Mouse (Mus musculus) heart, embryonic 13.5 days (tissue): ENCODE data around the gene Igfbpl1. TPM values are rescaled to one million over a fixed set of nuclear protein-coding genes. Genes with fewer than 3 reads are reported as not detected.

Source experiments
- ATAC-seq: fragments of 200-750 bp; cut with Nextera tagmentation; 2 replicates; pipeline ENCODE4 v1.8.0; 2017; ENCODE audit warnings: moderate TSS enrichment; ENCODE audit not compliant: insufficient number of reproducible peaks, low FRiP score, low TSS enrichment; ENCODE audit errors: extremely low read depth
- H3K27ac ChIP-seq: fragments of 300-500 bp; sonication (generic); replicated peaks from 2 replicates; pipeline ENCODE4 v1.5.1; 2015; ENCODE audit warnings: moderate library complexity, mild to moderate bottlenecking, inconsistent platforms
- H3K27me3 ChIP-seq: fragments of 300-500 bp; sonication (generic); replicated peaks from 2 replicates; pipeline ENCODE4 v1.6.1; 2015; ENCODE audit warnings: mild to moderate bottlenecking, inconsistent platforms
- H3K36me3 ChIP-seq: fragments of 300-500 bp; sonication (generic); 2 replicates; pipeline ENCODE4 v1.6.1; 2015; ENCODE audit warnings: mild to moderate bottlenecking, inconsistent platforms
- H3K4me1 ChIP-seq: fragments of 300-500 bp; sonication (generic); 2 replicates; pipeline ENCODE4 v1.6.1; 2015; ENCODE audit warnings: inconsistent platforms
- H3K4me2 ChIP-seq: fragments of 300-500 bp; sonication (generic); 2 replicates; pipeline ENCODE4 v1.6.1; 2015; ENCODE audit warnings: inconsistent platforms, mild to moderate bottlenecking, moderate library complexity
- H3K4me3 ChIP-seq: fragments of 300-500 bp; sonication (generic); 2 replicates; pipeline ENCODE4 v1.5.1; 2015; ENCODE audit warnings: moderate library complexity, mild to moderate bottlenecking, inconsistent platforms
- H3K9ac ChIP-seq: fragments of 300-500 bp; sonication (generic); 2 replicates; pipeline ENCODE4 v1.6.1; 2015; ENCODE audit warnings: inconsistent platforms, mild to moderate bottlenecking, moderate library complexity
- H3K9me3 ChIP-seq: fragments of 300-500 bp; sonication (generic); 2 replicates; pipeline ENCODE4 v1.6.1; 2016; ENCODE audit warnings: inconsistent platforms
- WGBS: fragments of 180-500 bp; shearing (Covaris S2); methylation state at CpG from one replicate; pipeline ENCODE4 v1.1.7; 2015; ENCODE audit warnings: mixed read lengths; 5-methylcytosine and 5-hydroxymethylcytosine counted together
- polyA plus RNA-seq: library from polyadenylated mRNA; unstranded; fragments of >200 nt; fragmentation: Nextera tagmentation; extraction: Ambion mirVana; gene quantifications from 2 replicates; pipeline ENCODE4 v1.2.1, GENCODE M21; 2015

Igfbpl1 gene
- 3.2 and 4.6 TPM in 2 replicates for polyA plus RNA-seq

DNA sequence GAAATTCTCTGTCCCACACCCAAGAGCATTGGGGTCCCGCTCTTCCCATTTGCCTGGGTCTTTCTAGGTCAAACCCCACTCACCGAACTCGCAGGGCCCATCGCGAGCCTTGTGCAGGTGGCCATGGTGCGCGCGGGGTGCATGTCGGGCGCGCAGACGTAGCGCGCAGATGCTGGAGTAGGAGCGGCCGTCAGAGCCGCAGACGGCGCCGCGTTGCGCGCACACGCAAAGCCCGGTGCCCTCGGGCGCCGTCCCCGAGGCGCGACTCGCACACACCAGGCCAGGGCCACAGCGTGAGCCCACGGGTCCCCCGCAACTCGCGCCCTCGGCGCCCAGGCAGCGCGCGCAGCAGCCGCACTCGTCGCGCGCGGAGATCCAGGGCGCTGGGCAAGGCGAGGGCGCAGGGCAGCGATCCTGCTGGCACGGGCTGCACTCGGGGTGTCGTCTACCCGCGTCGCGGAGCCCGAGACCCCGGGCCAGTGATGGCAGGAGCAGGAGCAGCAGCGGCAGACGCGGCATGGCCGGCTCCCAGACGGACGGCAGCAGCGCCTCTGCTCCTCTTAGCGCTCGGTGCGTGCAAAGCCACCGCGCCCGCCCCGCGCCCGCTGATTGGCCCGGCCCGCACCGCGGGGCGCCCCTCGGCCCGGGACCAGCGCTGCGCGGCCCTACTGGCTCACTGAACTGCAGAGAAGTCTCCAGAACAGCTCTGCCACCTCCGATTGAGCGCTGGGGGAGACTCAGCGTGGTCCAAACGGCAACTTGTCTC is at the start of gene Igfbpl1:
Igfbpl1 (minus strand) TSS at position 649 of the 766 bp plus-strand sequence.
- H3K9ac ChIP-seq, result peak within 1 kb of the TSS; percentile 79
- H3K27ac ChIP-seq, result no peak within 1 kb of the TSS
- WGBS, result 1% methylated on average over 88 of the region's 91 CpGs
- peaks cover 96% of the 10 kb centered on the region for H3K27me3 ChIP-seq
- H3K4me3 ChIP-seq, result peak within 1 kb of the TSS; percentile 61
- peaks cover 49% of the 10 kb centered on the region for H3K4me1 ChIP-seq
- ATAC-seq, result no peak
- peak within 1 kb of the TSS; percentile 90 for H3K4me2 ChIP-seq
- H3K9me3 ChIP-seq, result no peaks in the 10 kb centered on the region
- H3K36me3 ChIP-seq, result no peaks in the 10 kb centered on the region

GRCm38 (mm10) chr4:45872147-45872546 is 45.4 kb upstream of the Igfbpl1 start:
- Histone ChIP-seq H3K4me3 (no peak overlapping the region), H3K36me3 (no peaks in the 10 kb centered on the region), H3K4me1 (peaks cover 6% of the 10 kb centered on the region), H3K27me3 (peaks cover 18% of the 10 kb centered on the region; the same call in 1 of the 2 replicates), H3K27ac (no peak overlapping the region), H3K9me3 (0 out of 2 replicates have a peak, but pooled peaks cover 4% of the 10 kb centered on the region), H3K9ac (no peak overlapping the region), H3K4me2 (no peak overlapping the region)
- ATAC-seq, result no peak
- no CpG with 5 or more reads among the region's 2 CpGs for WGBS

DNA sequence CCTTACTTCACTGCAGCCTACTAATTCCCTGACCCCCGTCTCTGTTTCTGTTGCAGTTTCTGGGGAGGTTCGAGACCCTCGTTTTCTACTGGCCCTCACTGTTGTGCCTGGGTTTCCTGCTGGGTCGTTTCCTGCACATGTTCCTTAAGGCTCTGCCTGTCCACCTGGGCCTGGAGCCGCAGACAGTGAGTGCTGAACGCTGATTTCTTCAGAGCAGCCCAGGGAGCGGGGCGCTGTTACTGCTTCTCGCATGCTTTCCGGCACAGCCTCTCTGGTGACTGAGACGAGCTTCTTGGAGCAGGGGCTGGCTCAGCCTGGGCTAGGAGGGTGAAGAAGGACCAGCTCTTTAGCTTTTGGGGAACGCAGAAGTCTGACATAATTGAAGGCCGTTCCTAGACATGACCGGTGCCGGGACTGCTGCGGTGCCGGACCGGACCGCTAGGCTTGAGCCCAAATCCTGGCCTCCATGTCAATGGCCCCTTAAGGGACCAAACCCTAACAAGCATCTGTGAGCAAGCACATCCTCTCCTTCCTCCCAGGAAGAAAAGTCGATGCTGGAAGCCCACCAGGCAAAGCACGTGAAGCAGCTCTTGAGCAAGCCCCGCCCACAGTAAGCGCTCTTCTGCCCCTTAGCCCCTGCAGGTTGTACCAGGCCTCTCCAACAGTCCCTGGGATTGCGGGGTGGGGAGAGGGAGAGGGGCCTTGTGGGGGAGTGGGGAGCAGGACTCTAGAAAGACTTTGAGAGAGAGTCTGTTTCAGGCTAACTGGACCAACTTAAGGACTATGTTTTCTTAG is 42.5 kb upstream of the Igfbpl1 start:
- 0 out of 2 replicates have a peak overlapping the region, but pooled peaks have one; percentile 5 for H3K9ac ChIP-seq
- H3K27ac ChIP-seq, result no peak overlapping the region

DNA sequence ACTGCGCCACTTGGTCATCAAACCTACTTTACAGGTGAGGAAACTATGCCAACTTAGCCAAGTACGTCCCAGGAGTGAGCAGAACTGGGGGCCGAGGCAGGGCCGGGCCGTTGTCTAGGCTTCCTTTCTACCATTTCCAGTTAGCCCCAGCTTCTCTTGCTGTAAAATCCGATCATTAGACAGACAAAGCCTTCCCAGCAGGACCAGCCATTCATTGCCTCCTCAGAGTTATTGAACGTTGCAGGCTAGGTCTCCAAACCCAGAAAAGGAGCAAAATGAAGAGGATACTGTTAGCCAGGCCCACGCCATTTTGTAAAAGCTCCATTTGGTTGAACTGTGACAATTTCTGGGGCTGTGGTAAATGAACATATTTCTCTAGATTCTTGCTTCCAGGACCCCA is 40.7 kb upstream of the Igfbpl1 start:
- H3K36me3 ChIP-seq, result no peaks in the 10 kb centered on the region
- peaks cover 6% of the 10 kb centered on the region for H3K4me1 ChIP-seq
- no peak for ATAC-seq
- H3K9me3 ChIP-seq, result no peaks in the 10 kb centered on the region
- no peak overlapping the region for H3K9ac ChIP-seq
- 84% methylated on average over 8 of the region's 8 CpGs for WGBS
- peaks cover 18% of the 10 kb centered on the region; the same call in 1 of the 2 replicates for H3K27me3 ChIP-seq
- no peak overlapping the region for H3K4me3 ChIP-seq
- H3K27ac ChIP-seq, result no peak overlapping the region
- H3K4me2 ChIP-seq, result no peak overlapping the region

More for the DNA sequence above, 42.5 kb upstream of the Igfbpl1 start:
- Histone ChIP-seq H3K4me3 (peak overlapping the region; percentile 27), H3K27me3 (peaks cover 18% of the 10 kb centered on the region; the same call in 1 of the 2 replicates), H3K9me3 (no peaks in the 10 kb centered on the region), H3K4me2 (peak overlapping the region; percentile 60), H3K4me1 (peaks cover 6% of the 10 kb centered on the region), H3K36me3 (no peaks in the 10 kb centered on the region)
- no peak for ATAC-seq
- WGBS, result 23% methylated on average over 24 of the region's 24 CpGs

DNA sequence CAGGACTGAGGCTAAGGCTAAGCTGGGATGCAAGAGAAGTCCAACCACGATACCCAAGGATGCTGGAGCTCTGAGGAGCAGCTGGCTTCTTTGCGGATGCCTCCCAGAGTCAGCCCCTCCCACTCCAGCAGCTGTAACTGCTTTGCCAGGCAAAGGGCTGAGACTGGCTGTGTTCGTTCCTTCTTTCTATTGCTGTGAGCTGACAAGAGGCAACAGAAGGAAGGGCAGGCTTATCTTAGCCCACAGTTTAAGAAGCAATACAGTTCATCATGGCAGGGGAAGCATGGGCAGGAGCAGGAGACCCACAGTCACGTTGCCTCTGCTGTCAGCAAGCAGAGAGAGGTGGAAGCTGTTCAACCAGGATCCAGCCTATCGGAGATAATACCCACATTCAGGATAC is 34.4 kb upstream of the Igfbpl1 start:
- no peak for ATAC-seq
- no peaks in the 10 kb centered on the region for H3K9me3 ChIP-seq

GRCm38 (mm10) chr4:45855803-45856424 is 29.2 kb upstream of the Igfbpl1 start:
- H3K27ac ChIP-seq, result no peak overlapping the region
- H3K4me2 ChIP-seq, result no peak overlapping the region
- ATAC-seq, result no peak
- peaks cover 8% of the 10 kb centered on the region for H3K27me3 ChIP-seq
- no peak overlapping the region for H3K9ac ChIP-seq
- 48% methylated on average over 19 of the region's 19 CpGs for WGBS
- H3K4me1 ChIP-seq, result peaks cover 30% of the 10 kb centered on the region
- no peaks in the 10 kb centered on the region for H3K36me3 ChIP-seq
- H3K9me3 ChIP-seq, result no peaks in the 10 kb centered on the region
- no peak overlapping the region for H3K4me3 ChIP-seq

More for the DNA sequence above, 34.4 kb upstream of the Igfbpl1 start:
- no peak overlapping the region for H3K27ac ChIP-seq
- H3K4me1 ChIP-seq, result peaks cover 6% of the 10 kb centered on the region; the same call in 1 of the 2 replicates
- H3K4me2 ChIP-seq, result no peak overlapping the region
- no peak overlapping the region for H3K4me3 ChIP-seq
- H3K9ac ChIP-seq, result no peak overlapping the region
- no peaks in the 10 kb centered on the region for H3K36me3 ChIP-seq
- 42% methylated on average over 5 of the region's 5 CpGs for WGBS
- peaks cover 6% of the 10 kb centered on the region; the same call in 1 of the 2 replicates for H3K27me3 ChIP-seq

GRCm38 (mm10) chr4:45853496-45854246 is 26.9 kb upstream of the Igfbpl1 start:
- H3K4me1 ChIP-seq, result peaks cover 24% of the 10 kb centered on the region
- no peaks in the 10 kb centered on the region for H3K9me3 ChIP-seq
- WGBS, result 36% methylated on average over 15 of the region's 15 CpGs
- 0 out of 2 replicates have a peak overlapping the region, but pooled peaks have one; percentile 2 for H3K4me2 ChIP-seq
- H3K36me3 ChIP-seq, result no peaks in the 10 kb centered on the region
- no peak; the same call in 1 of the 2 replicates for ATAC-seq
- peaks cover 20% of the 10 kb centered on the region for H3K27me3 ChIP-seq
- peak overlapping the region; percentile 33 for H3K9ac ChIP-seq
- no peak overlapping the region for H3K27ac ChIP-seq
- H3K4me3 ChIP-seq, result no peak overlapping the region

- no peaks in the 10 kb centered on the region for H3K36me3 ChIP-seq
- H3K9ac ChIP-seq, result no peak overlapping the region
- peaks cover 29% of the 10 kb centered on the region for H3K27me3 ChIP-seq
- WGBS, result 47% methylated on average over 3 of the region's 3 CpGs
- no peak overlapping the region for H3K4me3 ChIP-seq
- H3K4me2 ChIP-seq, result no peak overlapping the region
- no peak for ATAC-seq
- H3K9me3 ChIP-seq, result no peaks in the 10 kb centered on the region
- H3K4me1 ChIP-seq, result peaks cover 28% of the 10 kb centered on the region
- H3K27ac ChIP-seq, result no peak overlapping the region
Observed at GRCm38 (mm10) chr4:45851640-45852051, 24.9 kb upstream of the Igfbpl1 start.

DNA sequence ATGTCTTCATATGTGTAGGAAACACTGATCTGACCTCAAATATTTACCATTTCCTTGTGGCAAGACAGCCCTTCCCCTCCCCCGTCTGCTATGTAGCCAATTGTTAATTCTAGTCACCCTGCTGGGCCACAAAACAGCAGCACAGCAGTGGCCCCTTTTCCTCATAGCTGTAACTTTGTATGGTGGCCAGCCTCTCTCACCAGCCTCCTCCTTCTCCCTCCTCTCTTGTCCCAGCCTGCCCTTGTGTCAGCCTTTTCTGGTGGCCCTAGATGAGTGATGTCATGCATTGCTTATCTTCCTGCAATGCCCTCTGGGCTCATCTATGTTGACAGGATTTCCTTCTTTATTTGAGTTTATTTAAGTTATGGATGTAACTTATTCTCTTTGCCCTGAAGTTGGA is 22.7 kb upstream of the Igfbpl1 start:
- Histone ChIP-seq H3K9me3 (no peaks in the 10 kb centered on the region), H3K27ac (no peak overlapping the region), H3K4me1 (peaks cover 36% of the 10 kb centered on the region), H3K4me3 (no peak overlapping the region), H3K4me2 (no peak overlapping the region), H3K9ac (no peak overlapping the region), H3K27me3 (peaks cover 24% of the 10 kb centered on the region), H3K36me3 (no peaks in the 10 kb centered on the region)
- no peak for ATAC-seq
- WGBS, result 62% methylated on average over 1 of the region's 1 CpGs

DNA sequence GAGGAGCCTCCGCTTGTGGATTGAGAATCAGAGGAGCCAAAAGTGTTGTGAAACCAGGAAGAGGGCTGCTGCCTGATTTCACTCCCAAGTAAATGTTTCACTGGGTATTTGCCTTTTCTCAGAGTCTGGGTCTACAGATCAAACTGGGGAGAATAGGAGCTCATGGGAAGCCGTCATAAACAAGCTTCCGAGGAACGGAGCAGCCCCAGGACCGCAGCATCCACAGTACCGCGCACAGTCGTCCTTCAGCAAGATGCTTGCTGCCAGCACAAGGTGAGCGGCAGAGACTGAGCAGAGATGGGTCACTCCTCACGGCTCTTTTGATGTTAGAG is 22.1 kb upstream of the Igfbpl1 start:
- WGBS, result 58% methylated on average over 10 of the region's 10 CpGs
- Histone ChIP-seq H3K4me3 (no peak overlapping the region), H3K9me3 (no peaks in the 10 kb centered on the region), H3K4me2 (no peak overlapping the region), H3K4me1 (peaks cover 30% of the 10 kb centered on the region), H3K9ac (no peak overlapping the region), H3K27ac (no peak overlapping the region), H3K36me3 (no peaks in the 10 kb centered on the region), H3K27me3 (peaks cover 24% of the 10 kb centered on the region)
- no peak for ATAC-seq
